Mouse (Mus musculus): ENCODE results near the gene Ucp3.

The Ucp3 gene

GRCm38 (mm10) chr7:100465656-100466309, 7.0 kb upstream of the Ucp3 start:
- TF ChIP-seq GATA4 (IDR thresholded peaks at IDR 0.05; ENCODE audit: insufficient replicate concordance, low read length), result peak; percentile 35; the same call in 1 of the 2 replicates

GRCm38 (mm10) chr7:100466781-100467510, 5.8 kb upstream of the Ucp3 start:
- TF ChIP-seq GATA4 (IDR thresholded peaks at IDR 0.05; ENCODE audit: insufficient replicate concordance, low read length), result no peak

- TF ChIP-seq GATA4 (IDR thresholded peaks at IDR 0.05; ENCODE audit: insufficient replicate concordance, low read length), result no peak
Measured at GRCm38 (mm10) chr7:100468761-100469160, 4.0 kb upstream of the Ucp3 start.

- no peak for TF ChIP-seq GATA4 (IDR thresholded peaks at IDR 0.05; ENCODE audit: insufficient replicate concordance, low read length)
Measured at GRCm38 (mm10) chr7:100469502-100469901, 3.3 kb upstream of the Ucp3 start.

- TF ChIP-seq GATA4 (IDR thresholded peaks at IDR 0.05; ENCODE audit: insufficient replicate concordance, low read length), result no peak
Measured at GRCm38 (mm10) chr7:100470796-100471406, 1.9 kb upstream of the Ucp3 start.

- TF ChIP-seq GATA4 (IDR thresholded peaks at IDR 0.05; ENCODE audit: insufficient replicate concordance, low read length), result no peak
Measured at GRCm38 (mm10) chr7:100471407-100471797, 1.4 kb upstream of the Ucp3 start.

GRCm38 (mm10) chr7:100473846-100474454, 1.2 kb downstream of the Ucp3 start:
- TF ChIP-seq GATA4 (IDR thresholded peaks at IDR 0.05; ENCODE audit: insufficient replicate concordance, low read length), result no peak

GRCm38 (mm10) chr7:100474680-100475079, 1.9 kb downstream of the Ucp3 start:
- no peak for TF ChIP-seq GATA4 (IDR thresholded peaks at IDR 0.05; ENCODE audit: insufficient replicate concordance, low read length)

GRCm38 (mm10) chr7:100479100-100479822, 6.5 kb downstream of the Ucp3 start:
- TF ChIP-seq GATA4 (IDR thresholded peaks at IDR 0.05; ENCODE audit: insufficient replicate concordance, low read length), result no peak

GRCm38 (mm10) chr7:100479823-100480164, 7.0 kb downstream of the Ucp3 start:
- TF ChIP-seq GATA4 (IDR thresholded peaks at IDR 0.05; ENCODE audit: insufficient replicate concordance, low read length), result no peak

GRCm38 (mm10) chr7:100480175-100480574, 7.4 kb downstream of the Ucp3 start:
- TF ChIP-seq GATA4 (IDR thresholded peaks at IDR 0.05; ENCODE audit: insufficient replicate concordance, low read length), result no peak

GRCm38 (mm10) chr7:100484493-100484892, 11.7 kb downstream of the Ucp3 start:
- TF ChIP-seq GATA4 (IDR thresholded peaks at IDR 0.05; ENCODE audit: insufficient replicate concordance, low read length), result no peak

GRCm38 (mm10) chr7:100487301-100487700, 14.5 kb downstream of the Ucp3 start:
- TF ChIP-seq GATA4 (IDR thresholded peaks at IDR 0.05; ENCODE audit: insufficient replicate concordance, low read length), result no peak

- TF ChIP-seq GATA4 (IDR thresholded peaks at IDR 0.05; ENCODE audit: insufficient replicate concordance, low read length), result no peak
Measured at GRCm38 (mm10) chr7:100488474-100489048, 15.8 kb downstream of the Ucp3 start.

Measured in liver, adult (tissue).